Mouse (Mus musculus) hindbrain, embryonic 16.5 days (tissue): Measurements from ENCODE around the gene Psenen. TPM values are rescaled to one million over a fixed set of nuclear protein-coding genes. Genes with fewer than 3 reads are reported as not detected.
A peak's percentile ranks its signal among the peaks of the same experiment; 100 is the strongest.

Experiments used
- ATAC-seq: fragments of 200-750 bp; cut with Nextera tagmentation; 2 replicates; pipeline ENCODE4 v1.8.0; 2017; ENCODE audit warnings: moderate TSS enrichment, moderate library complexity
- H3K27ac ChIP-seq: fragments of 300-500 bp; sonication (generic); 2 replicates; pipeline ENCODE4 v1.5.1; 2014; ENCODE audit warnings: low read depth, mild to moderate bottlenecking, control low read depth, low read length, moderate library complexity
- H3K27me3 ChIP-seq: fragments of 300-500 bp; sonication (generic); replicated peaks from 2 replicates; pipeline ENCODE4 v1.6.1; 2014; ENCODE audit warnings: low read length; ENCODE audit not compliant: control insufficient read depth, insufficient read depth
- H3K36me3 ChIP-seq: fragments of 300-500 bp; sonication (generic); 2 replicates; pipeline ENCODE4 v1.6.1; 2014; ENCODE audit warnings: mild to moderate bottlenecking, low read length, moderate library complexity, mixed read lengths; ENCODE audit not compliant: control insufficient read depth, insufficient read depth
- H3K4me1 ChIP-seq: fragments of 300-500 bp; sonication (generic); 2 replicates; pipeline ENCODE4 v1.6.1; 2014; ENCODE audit warnings: low read depth, low read length; ENCODE audit not compliant: control insufficient read depth, insufficient read depth
- H3K4me2 ChIP-seq: fragments of 300-500 bp; sonication (generic); 2 replicates; pipeline ENCODE4 v1.6.1; 2014; ENCODE audit warnings: mild to moderate bottlenecking, low read length, control low read depth, moderate library complexity
- H3K4me3 ChIP-seq: fragments of 300-500 bp; sonication (generic); 2 replicates; pipeline ENCODE4 v1.5.1; 2014; ENCODE audit warnings: mild to moderate bottlenecking, low read length, control low read depth, moderate library complexity
- H3K9ac ChIP-seq: fragments of 300-500 bp; sonication (generic); 2 replicates; pipeline ENCODE4 v1.6.1; 2014; ENCODE audit warnings: low read depth, mild to moderate bottlenecking, control low read depth, low read length, moderate library complexity
- H3K9me3 ChIP-seq: fragments of 300-500 bp; sonication (generic); 2 replicates; pipeline ENCODE4 v1.6.1; 2014; ENCODE audit warnings: mild to moderate bottlenecking, low read length, moderate library complexity; ENCODE audit not compliant: control insufficient read depth
- WGBS: fragments of 180-500 bp; shearing (Covaris S2); extraction: QIAGEN DNeasy Blood & Tissue Kit; methylation state at CpG from one replicate; pipeline ENCODE4 v1.1.7; 2014; 5-methylcytosine and 5-hydroxymethylcytosine counted together
- polyA plus RNA-seq: library from polyadenylated mRNA; unstranded; fragments of >200 nt; fragmentation: Nextera tagmentation; extraction: Ambion mirVana; gene quantifications from 2 replicates; pipeline ENCODE4 v1.2.1, GENCODE M21; 2015

The Psenen gene
- polyA plus RNA-seq, 1 experiment from 2014 or later = 132 TPM

DNA sequence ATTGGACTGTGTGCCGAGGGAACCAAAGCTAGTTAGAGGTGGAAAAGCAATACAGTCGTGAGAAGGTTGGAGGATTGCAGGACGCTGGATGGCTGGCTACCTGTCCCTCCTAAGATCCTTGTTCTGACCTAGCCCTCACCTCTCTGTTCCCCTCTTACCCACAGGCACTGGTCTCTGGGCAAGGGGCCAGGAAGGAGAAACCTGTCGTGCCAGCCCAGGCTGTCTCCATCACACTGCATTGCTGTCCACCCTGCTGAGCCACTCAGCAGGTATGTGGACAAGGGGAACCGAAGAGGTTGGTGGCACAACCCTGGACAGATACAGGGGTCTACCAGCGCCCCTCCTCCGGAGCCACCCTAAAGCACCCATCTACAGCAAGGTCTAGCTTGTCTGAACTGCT, 37.2 kb upstream of the Psenen start:
- Histone ChIP-seq H3K27ac (no peak overlapping the region; the same call in 1 of the 2 replicates), H3K4me1 (peaks cover 11% of the 10 kb centered on the region), H3K27me3 (no peaks in the 10 kb centered on the region), H3K4me3 (no peak overlapping the region), H3K9ac (no peak overlapping the region), H3K4me2 (peak overlapping the region; percentile 53; the same call in 1 of the 2 replicates), H3K9me3 (no peaks in the 10 kb centered on the region), H3K36me3 (no peaks in the 10 kb centered on the region)
- ATAC-seq = 0 out of 2 replicates have a peak, but pooled peaks have one; percentile 3
- WGBS = 66% methylated on average over 7 of the region's 7 CpGs

DNA sequence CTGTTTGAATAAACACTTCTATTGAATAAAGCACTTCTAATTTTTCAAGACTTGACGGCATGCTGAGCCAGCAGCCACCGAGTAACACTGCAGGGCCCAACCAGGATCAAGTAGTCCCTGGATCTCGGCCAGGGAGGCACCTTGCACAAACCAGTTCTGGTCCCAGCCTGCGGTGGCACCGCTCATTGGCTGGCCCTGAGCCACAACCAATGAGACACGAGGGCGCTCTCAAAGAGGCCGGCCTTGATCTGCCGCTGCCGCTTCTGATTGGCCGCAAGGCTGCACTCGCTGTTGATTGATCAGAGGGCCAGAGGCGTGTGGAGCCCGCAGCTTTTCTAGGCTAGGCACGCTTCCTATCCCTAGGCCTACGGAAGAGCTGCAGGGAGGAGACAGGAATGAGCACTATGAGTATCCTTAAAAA, 36.5 kb upstream of the Psenen start:
- H3K4me3 ChIP-seq = peak overlapping the region; percentile 27
- 2% methylated on average over 16 of the region's 16 CpGs for WGBS

DNA sequence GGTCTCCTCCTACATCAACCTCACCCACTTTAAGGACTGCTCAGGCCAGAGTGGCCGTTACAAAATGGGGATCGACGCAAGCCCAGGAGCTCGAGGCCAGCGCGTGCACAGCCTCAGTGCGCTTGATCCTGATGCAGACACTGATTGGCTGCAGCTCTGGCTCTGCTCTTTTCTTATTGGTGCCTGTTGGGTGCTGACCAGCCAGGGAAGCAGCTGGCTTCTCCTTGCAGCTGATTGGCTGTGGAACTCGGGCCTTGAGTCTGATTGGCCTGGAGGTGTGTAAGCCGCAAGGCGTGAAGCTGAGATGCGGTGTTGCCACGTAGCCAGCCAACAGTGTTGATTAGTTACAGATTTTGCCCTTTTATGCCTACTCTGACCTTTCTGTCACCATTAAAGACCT, 35.4 kb upstream of the Psenen start, which contains the start of gene Zbtb32:
TSS of gene Zbtb32 (minus strand) at position 124 of the 400 bp plus-strand sequence.
- Histone ChIP-seq H3K4me3 (peak within 1 kb of the TSS; percentile 27), H3K4me2 (peak within 1 kb of the TSS; percentile 53), H3K27ac (peak within 1 kb of the TSS; percentile 37; the same call in 1 of the 2 replicates), H3K9me3 (no peaks in the 10 kb centered on the region), H3K36me3 (no peaks in the 10 kb centered on the region), H3K9ac (0 out of 2 replicates have a peak within 1 kb of the TSS, but pooled peaks have one; percentile 11), H3K4me1 (peaks cover 11% of the 10 kb centered on the region), H3K27me3 (no peaks in the 10 kb centered on the region)
- 90% methylated on average over 12 of the region's 12 CpGs for WGBS
- ATAC-seq = no peak

More for the DNA sequence above, 36.5 kb upstream of the Psenen start:
- H3K9ac ChIP-seq = 0 out of 2 replicates have a peak overlapping the region, but pooled peaks have one; percentile 11
- no peaks in the 10 kb centered on the region for H3K9me3 ChIP-seq
- peaks cover 11% of the 10 kb centered on the region for H3K4me1 ChIP-seq
- peak overlapping the region; percentile 37; the same call in 1 of the 2 replicates for H3K27ac ChIP-seq
- H3K36me3 ChIP-seq = no peaks in the 10 kb centered on the region
- ATAC-seq = peak; percentile 99
- H3K4me2 ChIP-seq = peak overlapping the region; percentile 53
- H3K27me3 ChIP-seq = no peaks in the 10 kb centered on the region

DNA sequence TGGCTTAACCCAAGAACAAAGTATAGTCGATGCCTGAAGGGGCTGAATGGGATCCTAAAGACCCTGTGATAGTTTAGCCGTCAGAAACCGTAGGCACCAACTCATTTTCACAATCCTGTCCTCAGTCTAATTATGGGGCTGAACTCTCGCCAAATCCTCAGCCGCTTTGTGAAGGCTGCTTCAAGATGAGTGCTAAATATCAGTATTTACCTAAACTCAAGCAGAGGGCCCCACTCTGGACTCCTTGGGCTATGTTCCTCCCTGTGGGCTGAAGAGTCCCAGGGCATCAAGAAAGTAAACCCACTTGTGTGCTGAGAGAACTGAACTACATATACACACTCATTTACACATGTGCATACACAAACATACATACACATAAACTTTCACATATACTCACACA, 33.4 kb upstream of the Psenen start:
- WGBS = 74% methylated on average over 5 of the region's 5 CpGs
- Histone ChIP-seq H3K27ac (no peak overlapping the region), H3K9me3 (no peaks in the 10 kb centered on the region), H3K4me2 (no peak overlapping the region), H3K27me3 (no peaks in the 10 kb centered on the region), H3K9ac (no peak overlapping the region), H3K4me3 (no peak overlapping the region), H3K4me1 (peaks cover 11% of the 10 kb centered on the region), H3K36me3 (no peaks in the 10 kb centered on the region)
- ATAC-seq = no peak

DNA sequence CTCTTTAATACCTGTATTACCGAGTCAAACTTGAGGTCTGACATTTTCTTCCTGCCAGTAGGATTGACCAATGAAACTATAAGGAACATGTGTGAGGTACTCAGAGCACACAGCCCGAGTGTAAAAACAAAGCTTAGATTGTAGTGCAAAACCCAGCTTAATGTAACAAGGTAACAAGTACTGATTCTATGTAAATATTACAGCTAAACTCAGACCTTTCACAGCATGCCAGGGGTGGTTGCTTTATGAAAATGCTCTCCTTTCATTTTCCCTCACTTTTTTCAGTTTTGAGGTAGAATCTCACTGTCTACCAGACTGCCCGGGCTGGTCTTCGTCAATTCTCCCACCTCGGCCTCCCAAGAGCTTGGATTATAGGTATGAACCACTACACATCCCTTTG, 32.7 kb upstream of the Psenen start:
- H3K4me1 ChIP-seq = peaks cover 11% of the 10 kb centered on the region
- H3K27ac ChIP-seq = no peak overlapping the region
- no peak for ATAC-seq
- H3K9me3 ChIP-seq = no peaks in the 10 kb centered on the region
- H3K27me3 ChIP-seq = no peaks in the 10 kb centered on the region
- WGBS = 87% methylated on average over 5 of the region's 5 CpGs
- H3K36me3 ChIP-seq = no peaks in the 10 kb centered on the region
- H3K9ac ChIP-seq = no peak overlapping the region
- H3K4me3 ChIP-seq = no peak overlapping the region
- H3K4me2 ChIP-seq = no peak overlapping the region

DNA sequence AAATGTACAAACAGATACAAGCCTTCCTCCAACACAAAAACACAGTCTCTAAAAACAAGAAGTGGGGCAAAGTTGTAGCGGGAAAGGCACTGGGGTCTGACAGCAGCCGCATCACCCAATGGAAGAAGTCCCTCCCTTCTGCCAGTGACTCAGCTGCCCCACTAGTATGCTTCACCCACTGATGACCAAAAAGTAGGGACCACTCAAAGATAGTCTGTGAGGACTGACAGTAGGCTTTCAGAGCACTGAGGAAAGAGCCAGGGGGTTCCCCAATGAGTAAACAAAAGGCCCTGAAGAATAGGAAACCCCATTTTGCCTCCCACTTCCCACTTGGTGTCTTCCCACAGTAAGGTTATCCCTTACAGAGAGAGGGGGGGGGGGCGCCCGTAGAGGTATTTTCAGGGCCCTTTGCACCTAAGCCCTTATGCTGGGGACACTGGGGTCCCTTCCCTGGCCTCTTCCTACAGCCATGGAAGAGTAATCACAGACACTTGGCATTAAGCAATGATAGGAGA, 31.1 kb upstream of the Psenen start:
- H3K36me3 ChIP-seq = no peaks in the 10 kb centered on the region
- no peak overlapping the region for H3K27ac ChIP-seq
- ATAC-seq = no peak
- peaks cover 7% of the 10 kb centered on the region for H3K4me1 ChIP-seq
- no peak overlapping the region for H3K4me2 ChIP-seq
- H3K4me3 ChIP-seq = no peak overlapping the region
- H3K27me3 ChIP-seq = no peaks in the 10 kb centered on the region
- no peak overlapping the region for H3K9ac ChIP-seq
- H3K9me3 ChIP-seq = no peaks in the 10 kb centered on the region
- 58% methylated on average over 4 of the region's 4 CpGs for WGBS

DNA sequence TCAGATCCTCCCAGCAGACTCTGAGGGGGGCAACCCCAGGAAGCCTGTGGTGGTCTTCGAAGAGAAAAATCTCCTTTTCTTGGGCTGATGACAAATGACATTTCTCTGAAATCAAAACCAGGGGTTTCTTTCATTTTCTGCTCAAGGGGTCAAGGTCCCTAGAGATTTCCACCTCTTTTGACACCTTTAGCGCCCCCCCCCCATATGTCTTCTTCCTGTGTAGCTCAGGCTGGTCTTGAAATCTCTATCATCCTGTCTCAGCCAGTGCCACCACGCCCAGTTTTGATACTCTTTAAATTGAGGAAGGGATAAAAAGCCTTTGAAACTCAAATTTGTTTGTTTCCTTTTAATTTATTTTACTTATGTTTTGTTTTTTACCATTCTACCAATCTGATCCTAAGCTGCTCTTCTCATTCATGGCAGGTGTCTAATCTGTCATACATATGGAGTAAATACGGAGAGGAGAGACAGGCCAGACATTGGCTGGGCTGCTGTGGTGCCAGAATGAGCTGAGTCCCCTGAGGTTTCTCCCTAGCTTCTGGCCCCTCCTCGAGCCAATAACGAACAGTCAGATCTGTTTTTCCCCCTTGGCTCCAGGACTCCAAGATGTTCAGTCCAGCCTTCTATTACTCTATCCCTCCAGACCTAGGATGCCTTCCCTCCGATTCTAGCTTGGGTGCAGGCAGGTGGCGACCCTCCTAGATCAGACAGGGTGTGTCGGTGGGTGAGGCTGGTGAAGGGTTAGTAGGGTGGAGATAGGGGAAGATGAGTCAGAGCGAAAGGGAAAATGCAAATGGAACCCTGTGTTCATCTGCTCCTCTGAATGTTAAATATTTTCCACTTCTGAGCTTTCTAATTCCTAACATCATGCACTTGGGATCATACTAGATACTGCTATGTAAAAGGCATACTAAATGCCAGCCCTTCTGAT, 30.4 kb upstream of the Psenen start:
- no peaks in the 10 kb centered on the region for H3K36me3 ChIP-seq

DNA sequence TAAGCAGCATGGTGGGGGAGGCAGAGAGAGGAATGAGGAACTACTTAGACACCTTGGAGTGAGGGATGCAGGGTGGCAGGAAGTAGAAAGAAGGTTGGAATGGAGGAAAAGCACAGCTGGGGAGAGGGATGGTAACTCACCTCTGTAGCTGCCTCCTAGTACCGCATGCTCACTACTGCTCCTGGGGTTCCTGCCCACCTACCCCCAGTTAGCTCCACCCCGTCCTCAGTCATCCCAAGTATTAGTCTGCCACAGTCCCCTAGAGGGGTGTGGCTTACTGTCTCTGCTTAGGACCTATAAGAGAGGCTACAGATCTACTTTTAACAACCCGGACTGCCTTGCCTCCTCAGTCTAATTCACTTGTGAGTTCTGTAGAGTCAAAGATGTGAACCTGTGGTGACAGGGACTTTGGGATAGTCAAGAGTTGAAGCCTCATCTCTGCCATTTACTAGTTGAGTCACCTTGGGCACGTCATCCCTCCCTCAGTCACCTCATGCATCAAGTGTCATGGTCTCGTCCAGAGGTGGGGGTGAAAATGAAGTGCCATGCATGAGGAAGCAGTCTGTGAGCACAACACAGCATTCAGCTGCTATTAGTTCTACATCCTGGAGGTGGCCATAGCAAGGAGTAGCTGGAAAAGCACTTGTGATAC, 29.5 kb upstream of the Psenen start:
- H3K4me1 ChIP-seq = peaks cover 6% of the 10 kb centered on the region
- no peak for ATAC-seq
- no peaks in the 10 kb centered on the region for H3K36me3 ChIP-seq
- H3K9ac ChIP-seq = no peak overlapping the region
- H3K27me3 ChIP-seq = no peaks in the 10 kb centered on the region
- WGBS = 59% methylated on average over 4 of the region's 5 CpGs
- H3K4me3 ChIP-seq = no peak overlapping the region
- H3K9me3 ChIP-seq = no peaks in the 10 kb centered on the region
- H3K4me2 ChIP-seq = no peak overlapping the region
- no peak overlapping the region for H3K27ac ChIP-seq

More for the DNA sequence above, 30.4 kb upstream of the Psenen start:
- no peak for ATAC-seq
- H3K9me3 ChIP-seq = no peaks in the 10 kb centered on the region
- peaks cover 6% of the 10 kb centered on the region for H3K4me1 ChIP-seq
- H3K9ac ChIP-seq = no peak overlapping the region
- H3K27me3 ChIP-seq = no peaks in the 10 kb centered on the region
- H3K27ac ChIP-seq = no peak overlapping the region
- 71% methylated on average over 10 of the region's 10 CpGs for WGBS
- H3K4me2 ChIP-seq = no peak overlapping the region
- no peak overlapping the region for H3K4me3 ChIP-seq

DNA sequence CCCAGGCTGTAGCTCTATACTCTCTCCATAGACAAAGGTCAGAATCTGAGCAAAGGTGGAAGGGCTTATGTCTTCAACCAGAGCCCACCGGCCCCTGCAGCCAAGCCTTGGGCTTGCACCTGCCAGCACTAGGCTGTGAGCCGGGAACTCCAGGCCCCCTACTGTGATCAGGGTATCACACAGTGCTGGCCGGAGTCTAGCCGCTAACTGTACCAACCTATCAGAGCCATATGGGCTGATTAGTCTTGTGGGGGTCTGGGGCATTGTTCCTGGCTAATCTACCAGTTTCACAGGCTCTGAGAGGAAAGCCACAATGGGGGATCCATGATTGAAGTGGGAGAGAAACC, 28.2 kb upstream of the Psenen start:
- Histone ChIP-seq H3K27me3 (no peaks in the 10 kb centered on the region), H3K9me3 (no peaks in the 10 kb centered on the region), H3K4me3 (no peak overlapping the region), H3K27ac (no peak overlapping the region), H3K9ac (no peak overlapping the region), H3K4me2 (no peak overlapping the region), H3K4me1 (peaks cover 16% of the 10 kb centered on the region), H3K36me3 (no peaks in the 10 kb centered on the region; the same call in 1 of the 2 replicates)
- ATAC-seq = no peak
- WGBS = 27% methylated on average over 4 of the region's 4 CpGs
